Mouse (Mus musculus) stomach, postnatal 0 days (tissue): ENCODE measurements at regions not wholly inside any gene's neighbourhood (a gene's known extent, or its start where the extent isn't known, plus 50 kb on each side); places are given as distances from the start of the nearest gene placed in this dataset.

Experiments used
- CTCF ChIP-seq: IDR thresholded peaks from 2 replicates; pipeline ENCODE4 v1.5.1; 2016; ENCODE audit warnings: antibody characterized with exemption, low read depth, mild to moderate bottlenecking, moderate library complexity
- EP300 ChIP-seq: optimal IDR thresholded peaks from 2 replicates; pipeline ENCODE3; 2016; ENCODE audit warnings: antibody characterized with exemption

DNA sequence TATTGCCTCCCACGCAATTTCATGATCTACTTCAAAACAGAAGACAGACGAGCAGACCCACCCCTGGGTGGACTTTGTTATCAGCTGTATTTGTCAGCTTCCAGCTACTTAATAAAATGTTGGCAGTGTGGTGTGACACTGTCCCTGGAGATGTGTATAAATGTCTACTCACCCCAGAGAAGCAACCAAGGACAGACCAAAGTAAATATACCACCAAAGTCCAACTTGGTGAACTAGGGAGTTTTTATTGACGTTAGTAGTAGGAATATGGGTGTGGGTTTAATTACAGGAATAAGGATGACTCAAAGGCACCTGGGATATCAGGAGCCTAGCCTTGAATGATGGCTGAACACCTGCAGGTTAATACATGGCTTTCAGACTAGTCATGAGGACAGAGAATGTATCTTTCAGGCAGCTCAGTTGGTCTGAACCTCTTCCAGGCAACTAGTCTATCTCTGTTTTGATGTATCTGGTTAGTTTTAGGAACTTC, 86.2 kb upstream of the Shisa3 start:
- TF ChIP-seq CTCF = no peak
- TF ChIP-seq EP300 = no peak
